Mouse (Mus musculus) myocyte (in vitro differentiated cells): ENCODE data around the gene Slc25a10.

Experiments used
- E2F4 ChIP-seq: IDR thresholded peaks from one replicate; pipeline ENCODE4 v1.6.1; 2011; ENCODE audit warnings: mild to moderate bottlenecking, control low read depth, moderate library complexity; ENCODE audit not compliant: insufficient read depth
- MAX ChIP-seq: IDR thresholded peaks from one replicate; pipeline ENCODE4 v1.6.1; 2011; ENCODE audit warnings: low read depth, mild to moderate bottlenecking, control low read depth
- MYOD1 ChIP-seq, 3 experiments: IDR thresholded peaks; one replicate each; pipeline ENCODE4 v1.6.1; 2011; ENCODE audit warnings: control low read depth in 2 of 3, low read depth in 2 of 3, mild to moderate bottlenecking in 2 of 3, moderate library complexity in 1 of 3; ENCODE audit not compliant: insufficient read length in 2 of 3, control insufficient read depth in 1 of 3
- POLR2A ChIP-seq: IDR thresholded peaks from one replicate; pipeline ENCODE4 v1.6.1; 2011; ENCODE audit warnings: low read depth, mild to moderate bottlenecking, control low read depth, moderate library complexity; ENCODE audit not compliant: insufficient read length
- POLR2AphosphoS2 ChIP-seq: IDR thresholded peaks from one replicate; pipeline ENCODE4 v1.6.1; 2011; ENCODE audit warnings: low read depth, control low read depth; ENCODE audit not compliant: insufficient read length
- TCF3 ChIP-seq: IDR thresholded peaks from one replicate; pipeline ENCODE4 v1.6.1; 2011; ENCODE audit warnings: low read depth, control low read depth; ENCODE audit not compliant: insufficient read length
- USF1 ChIP-seq: IDR thresholded peaks from one replicate; pipeline ENCODE4 v1.6.1; 2011; ENCODE audit warnings: low read depth, mild to moderate bottlenecking, control low read depth, moderate library complexity

DNA sequence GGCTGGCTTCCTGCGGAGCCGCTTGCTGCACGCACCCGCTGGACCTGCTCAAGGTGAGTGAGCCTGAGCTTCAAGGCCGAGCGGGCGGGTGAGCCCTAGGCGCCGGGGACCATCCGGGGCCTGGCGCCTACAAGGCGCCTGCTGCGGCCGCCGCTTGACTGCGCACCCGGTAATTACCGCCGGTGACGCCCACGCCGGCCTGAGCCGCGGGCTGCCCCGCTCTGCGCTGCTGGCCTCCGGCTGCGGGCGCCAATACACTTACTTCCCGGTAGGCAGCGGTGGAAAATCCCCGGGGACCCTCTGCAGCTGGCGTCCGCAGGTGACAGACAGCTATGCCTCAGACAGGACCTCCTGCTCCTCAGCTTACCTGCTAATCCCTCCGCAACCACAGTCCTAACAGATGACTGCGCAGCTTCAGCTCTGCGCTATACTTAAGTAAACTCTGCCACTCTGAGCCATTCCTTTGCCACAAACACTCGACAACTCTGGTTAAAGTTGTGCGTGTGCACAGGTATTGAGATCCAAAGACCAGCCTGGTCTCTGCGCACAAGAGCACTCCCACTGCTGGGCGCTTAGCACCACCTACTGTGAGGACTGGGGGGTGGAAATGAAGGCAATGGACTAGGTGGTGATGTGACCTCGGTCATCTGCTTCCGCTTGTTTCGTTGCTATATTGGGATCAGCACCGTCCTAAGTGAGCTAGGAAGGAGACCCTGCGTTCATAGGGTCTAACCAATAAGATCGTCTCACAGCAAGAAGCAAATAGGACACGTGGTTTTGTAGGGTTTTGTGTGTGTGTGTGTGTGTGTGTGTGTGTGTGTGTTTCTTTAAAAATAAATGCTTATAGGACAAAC is 611 bp downstream of the Slc25a10 start:
- TF ChIP-seq POLR2A = no peak
- TF ChIP-seq E2F4 = no peak
- no peak for TF ChIP-seq POLR2AphosphoS2
- no peak for TF ChIP-seq MAX
- peak in 2 of 3 experiments; percentile 64 to 84 for TF ChIP-seq MYOD1 (IDR thresholded peaks at IDR 0.05; ENCODE audit: control insufficient read depth in 1 of 3, insufficient read length in 2 of 3, low read depth in 2 of 3)
- TF ChIP-seq TCF3 = no peak
- peak; percentile 84 for TF ChIP-seq USF1
